Mouse (Mus musculus) CH12.LX (cell line): Measurements from ENCODE around the gene Ccdc103.

ENCODE experiments used
- CTCF ChIP-seq, 2 experiments: IDR thresholded peaks in 1 of 2; conservative IDR thresholded peaks in 1 of 2; 2 replicates each; pipeline ENCODE4 v1.5.1; 2011 to 2012; ENCODE audit warnings: low read depth in 2 of 2, low read length in 2 of 2, improper control_type of control experiment in 1 of 2, inconsistent platforms in 1 of 2, mild to moderate bottlenecking in 1 of 2, moderate library complexity in 1 of 2
- EP300 ChIP-seq: IDR thresholded peaks from 2 replicates; pipeline ENCODE4 v1.6.1; 2011; ENCODE audit warnings: low read length, improper control_type of control experiment
- ETS1 ChIP-seq: conservative IDR thresholded peaks from 2 replicates; pipeline ENCODE4 v1.6.1; 2012; ENCODE audit warnings: low read depth, mild to moderate bottlenecking, inconsistent platforms, low read length, improper control_type of control experiment, moderate library complexity
- IRF4 ChIP-seq: IDR thresholded peaks from 2 replicates; pipeline ENCODE4 v1.6.1; 2014; ENCODE audit warnings: low read depth, mild to moderate bottlenecking, inconsistent platforms, low read length, improper control_type of control experiment
- JUN ChIP-seq: IDR thresholded peaks from 2 replicates; pipeline ENCODE4 v1.6.1; 2011; ENCODE audit warnings: low read depth, mild to moderate bottlenecking, low read length, improper control_type of control experiment, moderate library complexity; ENCODE audit not compliant: insufficient read depth
- JUND ChIP-seq: conservative IDR thresholded peaks from 2 replicates; pipeline ENCODE4 v1.6.1; 2011; ENCODE audit warnings: low read depth, low read length, improper control_type of control experiment
- KAT2A ChIP-seq: IDR thresholded peaks from 2 replicates; pipeline ENCODE4 v1.6.1; 2012; ENCODE audit warnings: low read length, improper control_type of control experiment, inconsistent platforms; ENCODE audit not compliant: insufficient replicate concordance
- MAFK ChIP-seq: IDR thresholded peaks from 2 replicates; pipeline ENCODE4 v1.6.1; 2011; ENCODE audit warnings: low read length, improper control_type of control experiment; ENCODE audit not compliant: insufficient replicate concordance
- MYC ChIP-seq: IDR thresholded peaks from 2 replicates; pipeline ENCODE4 v1.6.1; 2011; ENCODE audit warnings: low read depth, mild to moderate bottlenecking, improper control_type of control experiment, low read length
- POLR2A ChIP-seq: IDR thresholded peaks from 2 replicates; pipeline ENCODE4 v1.6.1; 2011; ENCODE audit warnings: low read depth, mild to moderate bottlenecking, improper control_type of control experiment, low read length
- TCF12 ChIP-seq: IDR thresholded peaks from 2 replicates; pipeline ENCODE4 v1.6.1; 2014; ENCODE audit warnings: low read depth, mild to moderate bottlenecking, inconsistent platforms, low read length, improper control_type of control experiment
- USF1 ChIP-seq: IDR thresholded peaks from 2 replicates; pipeline ENCODE4 v1.6.1; 2014; ENCODE audit warnings: low read depth, mild to moderate bottlenecking, inconsistent platforms, low read length, improper control_type of control experiment
- ZMIZ1 ChIP-seq: IDR thresholded peaks from 2 replicates; pipeline ENCODE4 v1.6.1; 2012; ENCODE audit warnings: low read depth, mild to moderate bottlenecking, inconsistent platforms, low read length, improper control_type of control experiment
- ZNF384 ChIP-seq: IDR thresholded peaks from 2 replicates; pipeline ENCODE4 v1.6.1; 2012; ENCODE audit warnings: low read depth, low read length, improper control_type of control experiment, inconsistent platforms

- no peak for TF ChIP-seq POLR2A
- no peak for TF ChIP-seq KAT2A
- 0 out of 2 replicates have a peak, but pooled peaks have one; percentile 49 for TF ChIP-seq MAFK
- TF ChIP-seq CTCF (conservative IDR thresholded peaks at IDR 0.05 in 1 of 2, IDR thresholded peaks at IDR 0.05 in 1 of 2; ENCODE audit: low read depth in 2 of 2, low read length in 2 of 2) = peak in 1 of 2 experiments; percentile 75; a peak in 3 of 4 replicates
- no peak for TF ChIP-seq TCF12
- no peak for TF ChIP-seq JUND
- TF ChIP-seq ZMIZ1 = no peak; the same call in 1 of the 2 replicates
- no peak for TF ChIP-seq ZNF384
- no peak for TF ChIP-seq EP300
- peak; percentile 49; the same call in 1 of the 2 replicates for TF ChIP-seq ETS1
- peak; percentile 74; the same call in 1 of the 2 replicates for TF ChIP-seq MYC
- peak; percentile 45 for TF ChIP-seq IRF4
- no peak for TF ChIP-seq JUN
- no peak for TF ChIP-seq USF1
These were observed 44.3 kb downstream of the Ccdc103 start for GRCm38 (mm10) chr11:102925351-102925717.
